Mouse (Mus musculus) gastrocnemius, postnatal 36 days (tissue): ENCODE data around the gene Pkdrej. TPM values are rescaled to one million over a fixed set of nuclear protein-coding genes. Genes with fewer than 3 reads are reported as not detected.
"Not testable (repeated sequence)": the region's sequence is repeated elsewhere in the genome, so short reads cannot be mapped to it uniquely, and the experiment has no call there.

Experiments
- DNase-seq, 2 experiments: peaks; one replicate each; pipeline ENCODE4 v3.0.0; 2022
- intact Hi-C: fragments of 180-260 bp; cut with DNase I; formaldehyde crosslinking; loops from one replicate; pipeline ENCODE4 v1.15.1; 2025
- total RNA-seq, 2 experiments: library from RNA; stranded (reverse); gene quantifications; 2 replicates each; pipeline ENCODE4 v1.2.3; 2021

The Pkdrej gene
- total RNA-seq, 2 experiments from 2014 or later: 0.12 to 0.31 TPM

DNA sequence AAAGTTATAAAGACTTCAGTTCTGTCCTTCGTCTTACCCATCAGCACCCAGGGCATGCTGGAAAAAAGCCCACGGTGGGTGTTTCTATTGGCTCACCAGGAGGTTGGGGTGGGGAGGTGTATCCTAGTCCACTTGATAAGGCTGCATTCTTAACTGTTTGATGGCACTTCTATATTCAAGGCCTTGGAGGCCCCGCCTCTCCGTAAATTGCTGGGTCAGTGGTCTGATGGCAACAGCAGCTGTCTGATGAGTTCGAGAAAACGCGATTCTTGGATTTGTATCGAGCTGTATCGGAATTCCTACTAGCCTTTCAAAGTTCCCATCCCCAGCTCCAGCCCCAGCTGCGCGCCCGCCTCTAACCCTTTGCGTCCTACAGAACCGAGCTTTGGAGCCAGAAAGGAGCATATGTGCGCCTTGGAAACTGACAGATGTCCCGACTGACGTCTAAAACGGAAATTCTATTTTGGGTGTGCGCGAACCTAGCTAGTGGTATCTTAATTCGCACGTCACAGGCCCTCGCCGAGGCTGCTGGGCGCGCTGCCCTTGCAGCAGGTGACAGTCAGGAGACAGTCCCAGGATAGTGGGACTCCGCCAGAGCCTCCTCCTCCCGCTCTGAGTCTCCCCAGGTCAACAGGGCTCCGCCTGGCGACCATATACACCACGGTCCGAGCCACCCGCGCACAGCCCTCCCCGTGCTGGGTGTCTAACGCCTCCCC, 10.6 kb downstream of the Pkdrej start:
- DNase-seq: peak in 1 of 2 experiments; percentile 70
- intact Hi-C loops: loop anchor here (5.0 kb wide), 1 partner anchor 74 kb away; no protein-coding TSS in a partner anchor

DNA sequence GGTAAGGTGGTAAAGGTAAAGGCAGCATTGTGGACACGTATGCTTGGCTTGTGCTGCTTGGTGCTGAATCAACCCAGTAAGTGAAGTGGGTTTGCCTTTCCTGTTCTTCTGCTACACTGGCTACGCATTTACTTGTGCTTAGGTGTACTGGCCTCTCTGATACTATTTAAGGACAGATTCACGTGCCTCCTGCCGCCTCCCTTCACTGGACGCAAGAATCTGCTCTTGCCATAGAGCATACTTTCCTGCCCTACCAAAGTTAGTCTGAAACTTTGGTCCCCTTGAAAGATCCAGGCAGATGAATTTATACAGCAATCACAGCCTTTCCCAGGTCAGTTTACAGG, 11.1 kb downstream of the Pkdrej start:
- intact Hi-C loops: loop anchor here (5.0 kb wide), 1 partner anchor 73 kb away; no protein-coding TSS in a partner anchor
- DNase-seq: no peak

DNA sequence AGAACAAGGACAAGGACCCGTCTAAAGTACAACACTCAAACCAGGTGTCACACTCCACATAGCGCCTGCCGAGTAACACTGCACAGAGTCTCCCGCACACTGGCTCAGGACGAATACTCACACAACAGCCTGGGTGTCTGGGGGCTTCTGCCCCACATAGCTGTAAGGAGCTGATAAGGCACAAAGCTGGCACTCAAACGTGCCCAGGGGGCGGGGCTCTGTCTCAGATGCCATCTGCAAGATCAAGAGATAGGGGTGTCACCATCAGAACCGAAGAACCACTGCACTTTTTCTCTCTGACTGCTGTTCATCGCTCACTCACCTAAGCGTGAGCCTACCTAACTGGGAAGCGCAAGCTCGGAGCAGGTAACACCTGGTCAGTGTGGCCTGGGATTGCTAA, 12.4 kb downstream of the Pkdrej start:
- DNase-seq: no peak
- intact Hi-C loops: no loop called here

DNA sequence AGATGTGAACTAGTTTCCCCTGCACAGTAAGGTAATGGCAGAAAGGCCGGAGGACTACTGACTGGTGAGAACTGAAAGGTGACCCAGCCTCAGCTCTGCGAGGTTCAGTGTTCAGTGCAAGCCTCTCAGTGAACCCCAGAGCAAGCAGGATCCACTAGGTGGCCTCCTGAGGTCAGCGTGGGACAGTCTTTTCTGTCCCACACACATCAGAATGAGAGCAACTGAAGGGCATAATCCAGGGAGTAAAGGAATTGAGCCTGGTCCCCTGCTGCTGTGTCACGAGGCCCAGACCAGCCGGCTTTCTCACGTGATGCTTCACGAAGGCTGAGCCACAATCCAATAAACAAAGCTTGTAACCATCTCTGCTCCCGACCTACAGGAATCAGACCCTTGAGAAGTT, 13.1 kb downstream of the Pkdrej start:
- intact Hi-C loops: no loop called here
- no peak for DNase-seq

DNA sequence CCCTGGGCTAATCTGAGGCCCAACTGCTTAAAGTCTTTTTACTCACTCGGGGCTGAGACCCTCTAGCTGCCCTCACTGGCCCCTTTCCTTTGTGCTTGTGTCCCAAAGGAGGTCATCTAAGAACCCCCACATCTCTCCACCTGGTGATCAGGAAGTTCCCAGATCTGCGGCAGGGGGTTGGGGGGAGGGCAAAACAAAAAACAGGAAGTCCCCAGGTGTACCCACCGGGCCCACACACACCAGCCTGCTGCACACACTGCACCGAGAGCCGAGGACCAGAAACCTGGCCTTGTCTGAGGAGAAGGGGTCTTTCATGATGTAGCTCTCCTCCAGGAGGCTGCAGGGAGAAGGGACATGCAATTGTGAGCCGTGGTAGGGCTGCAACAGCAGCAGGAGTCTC, 13.5 kb downstream of the Pkdrej start:
- DNase-seq: no peak
- intact Hi-C loops: no loop called here

DNA sequence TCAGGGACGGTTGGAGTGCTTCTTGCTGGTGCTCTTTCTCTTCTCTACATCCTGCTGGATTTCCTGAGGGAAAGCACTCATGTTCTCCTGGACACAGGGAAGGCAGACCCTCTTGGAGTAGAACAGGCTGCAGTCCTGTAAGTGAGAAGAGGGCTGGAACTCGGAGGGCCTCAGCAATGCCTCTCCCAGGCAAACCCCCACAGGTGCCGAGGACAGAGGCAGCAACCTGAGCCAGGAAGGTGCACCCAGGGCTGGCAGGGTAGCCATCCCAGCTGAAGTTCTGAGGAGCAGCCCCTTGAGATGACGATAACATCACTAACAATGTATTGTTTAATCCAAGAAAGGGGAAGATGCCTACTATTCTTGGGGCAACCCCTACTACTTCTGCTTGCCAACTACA, 14.1 kb downstream of the Pkdrej start:
- intact Hi-C loops: no loop called here
- DNase-seq: no peak

DNA sequence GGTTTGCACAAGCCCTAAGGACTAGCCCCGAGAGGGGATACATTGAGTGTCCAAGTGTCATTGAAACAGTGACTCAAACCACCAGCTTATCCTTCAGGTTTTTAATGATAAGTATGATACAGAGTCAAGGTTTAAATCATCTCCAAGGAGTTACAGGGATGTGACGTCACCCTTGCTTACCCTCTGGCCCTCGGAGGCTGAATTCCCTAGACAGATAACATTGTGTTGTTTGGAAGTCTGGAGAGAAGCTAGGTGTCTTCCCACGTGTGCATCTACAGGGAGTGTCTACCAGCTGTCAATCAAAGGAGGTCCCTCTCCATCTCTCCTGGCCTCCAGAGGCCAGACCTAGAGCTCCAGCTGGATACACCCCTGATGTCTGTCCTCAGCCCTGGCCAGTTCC, 14.6 kb downstream of the Pkdrej start:
- DNase-seq: no peak
- intact Hi-C loops: no loop called here

DNA sequence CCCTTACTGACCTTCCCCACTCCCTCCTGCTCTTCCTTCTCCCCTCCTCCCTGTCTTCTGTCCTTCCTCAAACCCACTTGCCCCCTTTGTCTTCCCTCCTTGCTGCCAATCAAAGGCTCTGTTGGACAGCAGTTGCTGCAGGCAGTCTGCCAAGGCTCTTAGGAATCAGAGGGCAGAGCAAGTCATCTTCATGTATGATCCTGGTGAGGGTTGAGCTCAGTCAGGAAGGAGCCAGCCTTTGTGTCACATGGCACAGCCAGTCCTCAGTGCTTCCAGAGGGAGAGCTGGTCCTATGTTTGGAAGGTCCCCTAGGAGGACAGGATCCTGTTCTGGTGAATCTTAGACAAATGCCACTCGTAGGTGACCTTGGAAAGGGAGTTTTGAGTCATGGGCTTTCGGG, 18.6 kb downstream of the Pkdrej start:
- intact Hi-C loops: loop anchor here (5.0 kb wide), 1 partner anchor 71 kb away; the partner anchor contains the start of gene Ppara
- DNase-seq: no peak

DNA sequence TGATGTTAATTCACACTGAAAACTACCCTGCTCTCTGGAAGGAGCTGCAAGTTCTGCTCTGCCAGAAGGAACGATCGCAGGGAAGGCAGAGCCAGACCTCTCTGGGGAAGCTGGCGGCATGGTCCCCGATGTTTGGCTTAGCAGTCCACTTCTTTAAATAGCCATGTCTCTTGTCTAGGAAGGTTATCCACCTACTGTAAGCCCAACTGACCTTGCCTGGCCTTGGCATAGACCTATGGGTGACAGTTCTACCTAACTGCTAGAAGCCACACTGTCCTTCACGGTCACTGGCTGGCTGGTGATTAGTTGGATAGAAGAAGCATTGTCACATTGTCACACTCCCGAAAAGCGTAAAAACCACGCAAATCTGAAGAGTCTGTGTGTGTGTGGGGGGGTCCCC, 22.9 kb downstream of the Pkdrej start:
- intact Hi-C loops: no loop called here
- DNase-seq: no peak

DNA sequence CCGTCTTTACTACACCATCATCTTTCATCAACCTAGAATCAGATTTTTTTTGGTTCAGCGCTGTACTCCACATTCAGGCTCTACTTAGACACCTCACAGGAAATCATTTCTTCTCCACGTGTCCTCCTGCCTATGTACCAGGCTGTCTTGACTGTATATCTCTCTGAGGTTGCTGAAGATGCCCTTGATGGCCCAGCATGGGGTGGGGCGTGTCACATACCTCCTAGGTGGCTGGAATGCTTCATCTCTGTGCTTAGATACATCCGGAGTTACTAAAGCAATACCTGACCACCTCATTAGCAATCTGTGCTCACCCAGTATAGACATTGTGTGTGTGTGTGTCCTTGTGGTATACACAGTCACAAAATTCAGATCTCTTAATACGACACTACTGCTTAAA, 26.0 kb downstream of the Pkdrej start:
- no peak for DNase-seq
- intact Hi-C loops: no loop called here

DNA sequence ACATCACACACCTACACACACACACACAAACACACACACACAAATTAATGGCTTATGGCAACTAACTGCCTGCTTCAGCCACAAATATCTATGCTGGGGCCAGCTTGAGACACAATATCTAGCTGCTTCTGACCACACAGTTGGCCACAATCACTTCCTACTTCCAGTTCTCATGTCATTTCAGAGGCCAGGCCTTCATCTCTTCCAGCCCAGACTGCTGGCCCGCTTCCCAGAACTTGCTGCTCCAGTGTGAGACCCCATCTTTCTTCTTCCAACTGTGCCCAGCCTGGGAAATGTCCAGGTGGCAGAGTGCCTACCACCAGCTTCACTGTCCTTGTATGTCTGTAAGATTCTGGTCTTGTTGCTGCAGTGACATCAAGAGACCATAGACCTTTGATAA, 28.7 kb downstream of the Pkdrej start:
- intact Hi-C loops: no loop called here

DNA sequence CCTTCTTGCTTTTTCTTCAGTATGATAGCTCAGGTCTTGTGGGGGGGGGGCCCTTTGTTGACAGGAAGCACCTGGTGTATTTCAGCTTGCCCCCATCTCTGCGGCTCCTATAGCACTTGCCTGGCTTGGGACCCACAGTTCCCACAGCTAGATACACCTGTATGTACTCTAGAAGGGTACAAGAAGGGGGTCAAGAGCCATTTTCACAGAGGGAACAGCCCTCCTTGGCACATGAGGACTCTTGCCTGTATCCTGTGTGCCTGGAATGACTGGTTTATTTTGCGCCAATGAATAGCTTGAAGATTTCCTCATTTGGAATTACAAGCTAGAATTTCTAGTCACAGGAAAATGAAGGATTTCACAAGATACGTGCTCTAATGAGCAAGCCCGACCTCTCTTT, 30.1 kb downstream of the Pkdrej start:
- DNase-seq: no peak
- intact Hi-C loops: no loop called here

More for the DNA sequence above, 28.7 kb downstream of the Pkdrej start:
- no peak for DNase-seq

DNA sequence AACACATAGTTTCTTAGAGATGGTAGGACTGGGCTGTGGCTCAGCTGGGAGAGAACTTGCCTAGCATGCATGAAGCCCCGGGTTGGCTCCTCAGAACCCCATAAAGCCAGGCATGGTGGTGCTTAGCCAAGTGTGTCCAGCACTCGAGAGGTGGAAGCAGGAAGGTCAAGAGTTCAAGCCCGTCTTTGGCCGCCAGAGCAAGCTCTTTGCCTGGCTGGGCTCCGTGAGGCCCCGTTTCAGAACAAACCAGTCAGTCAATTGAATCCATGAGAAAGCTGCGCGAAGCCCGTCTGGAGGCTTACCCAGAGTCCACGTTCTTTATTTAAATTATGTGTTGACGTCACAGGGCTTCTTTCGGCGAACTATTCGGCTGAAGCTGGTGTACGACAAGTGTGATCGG, 32.9 kb downstream of the Pkdrej start:
- no peak for DNase-seq
- intact Hi-C loops: no loop called here

DNA sequence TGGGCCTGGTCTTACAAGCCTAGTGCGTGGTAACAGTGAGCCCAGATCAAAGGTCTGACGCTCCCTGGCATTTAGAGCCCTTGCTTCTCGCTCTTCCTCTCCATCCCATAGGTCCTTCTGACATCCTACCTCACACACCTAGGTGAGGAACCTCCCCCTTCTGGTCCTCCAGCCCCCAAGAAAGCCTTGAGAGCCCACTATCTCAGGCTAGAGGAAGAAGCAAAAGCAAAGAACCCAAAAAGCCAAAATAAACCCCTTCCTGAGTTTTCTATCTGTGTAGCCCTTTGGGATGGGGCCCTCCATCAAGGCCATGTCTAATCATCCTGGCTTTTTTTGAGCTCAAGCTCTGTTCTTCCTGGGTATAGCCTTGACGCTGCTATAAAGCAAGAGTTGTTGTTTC, 33.5 kb downstream of the Pkdrej start:
- intact Hi-C loops: no loop called here

DNA sequence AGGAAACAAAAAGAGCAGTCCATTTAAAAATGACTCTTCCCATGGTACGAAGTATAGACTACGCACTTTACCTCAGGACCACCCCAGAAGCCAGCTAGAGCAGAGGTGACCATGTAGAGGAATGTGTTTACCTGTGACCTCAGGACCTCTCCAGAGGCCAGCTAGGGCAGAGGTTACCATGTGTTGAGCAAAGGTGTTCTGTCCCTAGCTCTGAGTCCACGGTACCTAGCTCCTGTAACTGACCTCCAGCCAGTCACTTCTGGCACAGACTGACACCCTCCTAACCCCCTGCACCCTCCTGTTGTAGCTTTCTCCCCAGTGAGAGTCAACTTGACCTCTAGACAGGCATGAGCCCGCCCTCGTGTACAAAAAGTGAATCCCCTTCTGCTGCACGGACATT, 34.1 kb downstream of the Pkdrej start:
- intact Hi-C loops: no loop called here
- no peak for DNase-seq

More for the DNA sequence above, 33.5 kb downstream of the Pkdrej start:
- no peak for DNase-seq

DNA sequence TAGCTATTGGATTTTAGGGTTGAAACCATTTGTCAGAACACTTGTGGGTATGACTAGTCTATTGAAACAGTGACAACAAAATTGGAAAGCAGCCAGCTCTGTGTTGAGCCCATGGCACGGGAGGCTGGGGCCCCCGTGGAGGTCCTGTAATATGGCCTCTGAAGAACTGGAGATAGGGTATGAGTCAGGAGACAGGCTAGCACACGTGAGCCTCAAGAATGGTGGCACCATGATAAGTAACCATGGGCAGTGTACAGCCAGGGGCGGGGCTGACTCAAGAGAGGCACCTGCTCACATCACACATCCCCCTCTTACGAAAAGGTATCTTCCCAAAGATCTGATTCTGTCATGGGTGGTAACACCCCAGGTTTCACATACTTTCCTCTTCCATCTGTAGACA, 34.8 kb downstream of the Pkdrej start:
- intact Hi-C loops: no loop called here
- DNase-seq: no peak

DNA sequence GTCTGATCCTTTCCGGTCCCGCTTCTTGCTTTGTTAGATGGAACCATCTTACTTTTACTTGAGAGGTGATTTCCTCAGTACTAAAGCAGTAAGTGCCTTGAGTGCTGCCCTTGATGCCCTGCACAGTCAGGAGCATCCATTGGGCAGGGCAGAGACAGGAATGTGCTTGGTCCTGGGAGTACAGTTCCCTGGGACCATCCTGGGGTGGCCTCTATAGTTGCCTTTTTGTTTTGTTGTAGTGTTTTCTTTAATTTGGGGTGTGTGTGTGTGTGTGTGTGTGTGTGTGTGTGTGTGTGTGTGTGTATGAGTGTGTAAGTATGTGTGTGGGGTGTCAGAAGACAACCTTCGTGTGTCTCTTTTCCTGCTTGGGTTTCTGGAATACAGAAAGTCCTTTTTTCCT, 37.2 kb downstream of the Pkdrej start:
- intact Hi-C loops: no loop called here
- DNase-seq: no peak

DNA sequence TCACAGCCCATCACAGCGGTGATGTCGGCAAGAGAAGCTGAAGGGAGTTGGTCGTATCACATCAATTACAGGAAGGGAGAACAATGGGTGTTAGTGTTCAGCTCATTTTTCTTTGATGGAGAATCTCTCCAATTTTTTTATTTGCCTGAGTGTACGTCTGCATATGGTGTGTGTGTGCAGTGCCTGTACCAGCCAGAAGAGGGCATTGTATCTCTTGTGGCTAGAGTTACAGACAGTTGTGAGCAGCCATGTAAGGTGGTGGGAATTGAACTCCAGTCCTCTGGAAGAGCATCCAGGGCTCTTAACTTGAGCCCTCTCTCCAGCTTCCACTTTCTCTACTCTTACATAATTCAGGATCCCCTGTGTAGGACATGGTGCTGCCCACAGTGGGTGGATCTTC, 38.4 kb downstream of the Pkdrej start:
- intact Hi-C loops: no loop called here
- DNase-seq: no peak

DNA sequence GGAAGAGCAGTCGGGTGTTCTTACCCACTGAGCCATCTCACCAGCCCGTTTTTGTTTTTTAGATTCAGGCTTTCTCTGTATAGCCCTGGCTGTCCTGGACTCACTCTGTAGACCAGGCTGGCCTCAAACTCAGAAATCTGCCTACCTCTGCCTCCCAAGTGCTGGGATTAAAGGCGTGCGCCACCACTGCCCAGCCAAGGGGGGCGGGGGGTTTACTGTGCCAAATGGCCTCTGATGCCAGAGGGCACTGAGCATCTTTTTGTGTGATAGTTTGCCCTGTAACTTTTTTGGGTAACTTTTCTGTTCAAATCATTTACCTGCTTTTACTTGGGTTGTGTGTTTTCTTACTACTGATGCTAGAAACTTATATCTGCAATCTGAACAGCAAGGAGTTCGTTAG, 42.6 kb downstream of the Pkdrej start:
- DNase-seq, intact Hi-C loops: not testable (repeated sequence)

DNA sequence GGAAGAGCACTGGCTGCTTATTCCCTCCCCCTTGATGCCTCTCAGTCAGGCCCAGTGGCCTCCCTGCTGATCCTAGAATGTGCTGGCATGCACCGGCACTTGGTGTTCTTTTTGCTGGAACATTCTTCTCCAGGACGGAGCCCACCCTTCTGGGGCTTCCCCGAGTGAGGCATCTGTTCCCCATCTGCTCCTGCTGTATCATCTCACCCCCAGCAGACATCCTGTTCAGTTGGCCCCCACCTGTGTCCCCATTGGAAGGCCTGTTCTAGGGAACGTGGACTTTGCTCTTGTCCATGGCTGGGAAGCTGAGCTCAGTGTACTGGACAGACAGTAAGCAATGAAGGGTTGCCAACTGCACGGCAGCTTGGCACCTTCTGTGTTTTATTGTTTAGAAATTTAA, 44.8 kb downstream of the Pkdrej start:
- DNase-seq: no peak
- intact Hi-C loops: no loop called here

DNA sequence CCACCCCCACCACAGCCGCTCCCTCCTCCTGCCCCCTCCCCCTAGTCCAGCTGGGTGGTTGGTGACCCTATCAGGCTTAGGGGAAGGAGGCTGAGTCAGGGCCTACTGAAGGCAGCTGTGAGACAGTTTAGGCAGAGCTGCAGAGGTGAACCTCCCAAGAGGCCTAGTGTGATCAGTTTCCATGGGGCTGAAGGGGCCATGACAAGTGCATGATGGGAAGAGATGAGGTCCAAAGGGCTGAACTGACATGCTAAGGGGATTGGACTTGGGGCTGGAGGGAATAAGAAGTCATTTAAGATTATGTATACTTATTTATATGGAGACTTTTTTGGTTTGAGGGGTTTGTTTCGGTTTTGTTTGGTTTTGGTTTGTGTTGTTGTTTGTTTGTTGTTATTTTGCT, 45.3 kb downstream of the Pkdrej start:
- intact Hi-C loops: no loop called here
- no peak for DNase-seq

DNA sequence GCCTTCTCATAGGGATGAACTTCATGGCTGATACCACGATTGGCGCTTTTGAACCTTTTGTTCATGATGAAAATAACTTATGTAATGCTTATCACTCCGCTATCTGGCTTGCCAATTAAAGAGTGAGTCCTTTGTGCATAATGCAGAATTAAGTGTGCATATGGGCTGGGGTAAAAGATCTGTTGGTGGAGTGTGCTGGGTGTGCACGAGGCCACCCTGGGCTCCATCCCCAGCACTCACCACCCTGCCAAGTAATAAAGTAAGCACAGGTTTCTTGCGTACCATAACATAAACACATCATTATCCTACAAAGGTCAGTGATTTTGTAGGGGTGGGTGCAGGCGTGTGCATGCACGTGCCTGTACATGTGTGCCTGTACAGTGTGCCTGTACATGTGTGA, 46.5 kb downstream of the Pkdrej start:
- intact Hi-C loops: no loop called here
- no peak for DNase-seq

DNA sequence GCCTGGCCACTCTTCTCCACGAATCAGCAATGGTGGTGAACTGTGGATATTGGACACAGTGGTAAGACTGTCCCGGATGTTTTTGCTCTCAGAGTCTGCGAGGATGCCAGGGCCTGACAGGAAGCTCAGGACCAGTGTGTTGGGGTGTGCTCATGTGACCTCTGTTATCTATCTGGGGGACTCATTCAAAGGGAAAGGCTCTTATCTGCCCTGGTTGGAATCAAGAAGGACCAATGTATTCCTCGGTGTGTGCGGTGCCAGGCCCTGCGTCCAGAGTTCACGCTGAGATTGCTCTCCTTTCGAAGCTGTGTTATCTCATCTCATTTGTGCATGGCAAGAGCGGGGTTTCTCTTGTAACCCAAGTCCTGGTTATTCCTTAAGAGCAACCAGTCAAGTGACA, 47.1 kb downstream of the Pkdrej start:
- DNase-seq: no peak
- intact Hi-C loops: no loop called here
